Mouse (Mus musculus) layer of hippocampus, adult 11-12 months (tissue): ENCODE data around the gene Aplp2.
"Not testable (repeated sequence)": the region's sequence is repeated elsewhere in the genome, so short reads cannot be mapped to it uniquely, and the experiment has no call there.

Experiments
- DNase-seq: peaks from one replicate; pipeline ENCODE4 v3.0.0; 2022; ENCODE audit warnings: low spot score

The Aplp2 gene

GRCm38 (mm10) chr9:31177692-31178091 lies 33.9 kb downstream of the Aplp2 start:
- peak; percentile 20 for DNase-seq

GRCm38 (mm10) chr9:31176379-31177130 lies 35.1 kb downstream of the Aplp2 start:
- peak; percentile 92 for DNase-seq

- DNase-seq: no peak
Observed at GRCm38 (mm10) chr9:31175978-31176377, 35.6 kb downstream of the Aplp2 start.

DNA sequence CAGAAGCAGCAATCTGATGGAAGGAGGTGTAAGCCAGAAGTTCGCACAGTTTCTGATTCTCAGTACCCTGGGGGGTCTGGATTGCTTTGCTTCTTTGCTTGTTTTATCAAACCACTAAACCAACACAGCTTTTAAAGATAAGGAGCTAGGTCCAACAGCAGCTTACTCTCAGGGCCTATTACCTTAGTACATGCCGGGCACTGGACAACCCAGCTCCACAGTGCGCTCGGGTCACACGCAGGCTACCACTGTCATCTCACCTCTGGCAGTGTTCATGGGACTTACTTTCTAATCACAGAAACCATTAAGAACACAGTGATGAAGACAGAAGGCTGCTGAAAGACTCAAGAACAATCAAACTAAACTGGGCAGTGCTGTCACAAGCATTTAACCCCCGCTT lies 36.3 kb downstream of the Aplp2 start:
- no peak for DNase-seq

- no peak for DNase-seq
Observed at GRCm38 (mm10) chr9:31168356-31169093, 43.1 kb downstream of the Aplp2 start.

DNA sequence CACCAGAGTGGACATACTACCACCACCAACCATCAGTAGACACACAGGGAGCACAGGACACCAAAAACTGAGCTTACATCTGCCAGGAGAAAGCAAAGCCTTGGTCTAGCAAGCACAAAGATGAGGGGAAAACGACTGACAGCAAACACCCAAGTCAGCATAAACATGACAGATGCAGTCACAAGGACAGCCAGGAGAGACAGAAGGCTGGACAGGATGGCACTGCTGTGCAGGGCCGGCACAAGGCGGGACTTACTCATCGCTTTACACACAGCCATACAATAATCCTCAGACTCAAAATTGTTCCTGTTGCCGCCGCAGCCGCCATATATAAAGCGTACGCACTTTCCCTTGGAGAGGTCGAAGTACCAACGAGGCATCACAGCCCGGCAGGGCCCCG lies 44.3 kb downstream of the Aplp2 start:
- DNase-seq: no peak

GRCm38 (mm10) chr9:31165505-31165904 lies 46.1 kb downstream of the Aplp2 start:
- DNase-seq: not testable (repeated sequence)

DNA sequence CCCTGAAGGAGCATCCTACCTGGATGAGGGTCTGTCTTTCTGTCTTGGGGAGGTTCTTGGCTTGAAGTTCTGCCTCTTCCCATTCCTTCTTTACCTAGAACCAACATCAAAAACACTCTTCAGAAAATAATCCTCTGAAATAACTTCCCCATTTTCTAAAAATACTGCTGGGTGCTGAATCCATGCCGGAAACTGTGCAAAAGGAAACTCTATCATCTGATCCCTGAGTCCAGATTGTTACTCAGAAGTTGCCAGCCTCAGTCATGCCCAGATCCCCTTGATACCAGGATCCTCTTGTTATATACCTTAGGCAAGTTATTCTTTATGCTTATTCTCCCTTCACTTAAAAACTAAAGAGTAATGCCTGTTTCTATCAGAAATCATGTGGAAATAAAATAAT lies 48.3 kb downstream of the Aplp2 start:
- DNase-seq: no peak

- no peak for DNase-seq
Observed at GRCm38 (mm10) chr9:31162911-31163310, 48.7 kb downstream of the Aplp2 start.

- DNase-seq: no peak
Observed at GRCm38 (mm10) chr9:31159910-31160309, 51.7 kb downstream of the Aplp2 start.

GRCm38 (mm10) chr9:31156594-31156993 lies 55.0 kb downstream of the Aplp2 start:
- no peak for DNase-seq

DNA sequence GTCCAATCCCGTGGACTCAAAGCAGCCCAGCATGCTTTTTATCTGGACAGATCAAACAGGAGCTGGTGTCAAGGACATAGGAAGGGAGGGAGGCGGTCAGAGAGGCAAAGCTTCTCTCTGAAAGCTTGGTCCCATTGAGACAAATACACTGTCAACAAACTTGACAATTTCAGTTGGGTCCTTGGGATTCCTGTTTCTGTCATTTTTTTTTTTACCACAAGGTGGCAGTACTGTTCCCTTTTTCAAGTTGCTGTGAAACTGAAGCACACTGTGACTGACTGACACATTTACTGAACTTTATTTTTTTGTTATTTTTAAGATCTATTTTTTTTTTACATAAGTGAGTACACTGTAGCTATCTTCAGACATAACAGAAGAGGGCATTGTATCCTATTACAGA lies 60.6 kb downstream of the Aplp2 start:
- no peak for DNase-seq

DNA sequence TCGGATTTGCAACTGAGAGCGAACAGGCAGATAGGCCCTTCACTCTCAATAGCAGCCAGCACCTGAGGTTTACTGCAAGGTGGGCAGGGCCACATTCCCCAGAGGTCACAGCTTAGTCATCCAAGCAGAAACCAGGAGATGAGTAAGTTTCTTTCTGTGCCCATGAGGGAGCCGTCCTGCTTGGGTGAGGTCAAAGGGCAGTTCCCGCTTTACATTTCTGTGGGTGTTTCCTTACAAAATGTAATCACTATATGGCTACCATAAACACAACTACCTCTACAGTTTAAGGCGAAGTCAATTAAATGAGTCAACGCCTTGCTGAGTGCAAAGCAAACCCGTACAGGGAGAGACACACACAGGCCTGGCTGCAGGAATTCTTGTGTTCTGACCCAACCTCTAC lies 63.5 kb downstream of the Aplp2 start:
- no peak for DNase-seq

GRCm38 (mm10) chr9:31145272-31145925 lies 66.2 kb downstream of the Aplp2 start:
- peak; percentile 60 for DNase-seq

GRCm38 (mm10) chr9:31142924-31143323 lies 68.7 kb downstream of the Aplp2 start:
- DNase-seq: no peak

- no peak for DNase-seq
Observed at GRCm38 (mm10) chr9:31133131-31133530, 78.5 kb downstream of the Aplp2 start.

- no peak for DNase-seq
Observed at GRCm38 (mm10) chr9:31131205-31131968, 80.2 kb downstream of the Aplp2 start, which contains the start of gene St14. St14 (minus strand) TSS chr9:31131853.

DNA sequence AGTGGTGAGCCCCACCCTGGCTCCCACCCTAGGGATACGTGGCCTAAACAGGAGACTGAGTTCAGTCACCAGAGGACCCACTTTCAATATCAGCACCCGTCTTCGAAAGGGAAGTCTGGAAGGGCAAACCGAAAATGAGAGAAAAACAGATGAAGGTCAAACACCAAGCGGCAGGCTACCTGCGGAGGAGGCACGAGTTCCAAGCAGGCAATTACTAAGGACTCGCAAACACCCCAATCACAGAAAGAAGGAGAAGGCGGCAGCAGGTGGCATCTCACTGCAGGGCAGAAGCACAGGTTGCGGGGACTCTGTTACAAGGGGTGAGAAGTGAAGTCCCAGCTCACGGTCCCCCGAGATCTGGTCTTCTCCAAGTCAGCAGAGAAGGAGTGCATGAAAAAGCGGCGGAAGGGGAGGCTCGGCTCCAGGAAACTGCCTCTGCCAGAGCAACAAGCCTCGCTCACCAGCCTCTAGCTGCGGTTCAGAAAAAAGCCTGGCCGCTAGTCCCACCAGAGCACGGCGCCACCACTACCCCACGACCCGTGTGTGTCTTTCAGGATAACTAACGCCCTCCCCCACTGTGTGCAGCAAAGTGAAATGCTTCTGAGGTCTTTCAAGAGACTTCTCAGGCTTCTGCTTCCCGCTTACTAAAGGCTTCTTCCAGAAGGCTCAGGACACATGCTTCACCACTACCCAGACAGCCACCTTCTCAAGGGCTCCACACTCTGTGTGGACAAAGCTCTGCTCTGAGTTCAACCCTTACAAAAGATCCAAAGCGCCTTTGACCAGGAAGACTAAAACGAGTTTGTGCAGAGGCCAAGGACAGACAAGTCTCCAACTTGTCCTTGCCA lies 81.0 kb downstream of the Aplp2 start:
- no peak for DNase-seq

DNA sequence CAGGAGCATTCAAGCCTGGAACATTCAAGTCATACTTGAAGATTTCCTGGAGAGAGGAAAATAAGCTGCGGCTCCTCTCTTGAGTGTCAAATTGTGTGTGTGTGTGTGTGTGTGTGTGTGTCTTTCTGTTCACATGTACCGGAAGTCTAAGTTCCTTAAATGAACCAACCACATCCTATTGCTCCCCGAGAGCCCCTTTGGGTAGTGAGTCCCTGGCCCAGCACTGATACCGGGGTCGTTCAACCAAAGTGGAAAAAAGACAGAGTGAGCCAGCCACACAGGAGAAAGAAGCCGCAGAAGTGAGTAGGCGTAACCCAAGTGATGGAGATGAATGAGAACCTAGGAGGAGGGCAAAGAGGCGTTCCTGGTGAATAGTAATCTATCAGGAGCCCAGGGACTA lies 81.7 kb downstream of the Aplp2 start:
- DNase-seq: no peak

DNA sequence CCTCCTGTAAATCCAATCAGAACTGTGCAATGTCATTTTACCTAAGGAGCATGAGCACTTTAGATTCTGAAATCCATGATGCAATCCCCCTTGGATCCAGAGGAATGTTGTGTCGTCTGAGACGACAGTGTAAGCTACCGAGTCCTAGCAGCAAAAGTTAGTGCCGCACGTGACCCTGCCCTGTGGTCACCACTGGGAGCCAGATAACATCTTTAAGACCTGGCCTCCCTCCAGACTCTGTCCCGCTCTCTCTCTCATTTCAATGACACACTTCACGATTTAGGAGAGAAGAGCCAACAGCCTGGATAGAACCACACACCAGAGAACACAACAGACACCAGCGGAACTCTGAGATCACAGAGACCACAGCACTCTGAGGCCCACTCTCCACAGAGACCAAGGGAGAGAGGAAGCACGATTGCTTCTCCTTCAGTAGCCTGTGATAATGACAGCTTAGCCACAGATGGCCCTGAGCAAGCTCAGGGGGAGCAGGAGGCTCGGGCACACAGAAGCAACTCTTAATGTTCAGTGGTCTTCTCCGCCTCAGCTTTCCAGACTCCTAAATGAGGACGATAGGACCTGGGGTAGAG lies 83.6 kb downstream of the Aplp2 start:
- no peak for DNase-seq

GRCm38 (mm10) chr9:31126079-31126478 lies 85.5 kb downstream of the Aplp2 start:
- no peak for DNase-seq
